Mouse (Mus musculus) left cerebral cortex, adult 18-20 months (tissue): ENCODE measurements at regions not wholly inside any gene's neighbourhood (a gene's known extent, or its start where the extent isn't known, plus 50 kb on each side); places are given as distances from the start of the nearest gene placed in this dataset.

Source experiments
- DNase-seq, 2 experiments: peaks; one replicate each; pipeline ENCODE4 v3.0.0; 2021 to 2022; ENCODE audit warnings: low spot score in 2 of 2, mixed read lengths in 1 of 2

DNA sequence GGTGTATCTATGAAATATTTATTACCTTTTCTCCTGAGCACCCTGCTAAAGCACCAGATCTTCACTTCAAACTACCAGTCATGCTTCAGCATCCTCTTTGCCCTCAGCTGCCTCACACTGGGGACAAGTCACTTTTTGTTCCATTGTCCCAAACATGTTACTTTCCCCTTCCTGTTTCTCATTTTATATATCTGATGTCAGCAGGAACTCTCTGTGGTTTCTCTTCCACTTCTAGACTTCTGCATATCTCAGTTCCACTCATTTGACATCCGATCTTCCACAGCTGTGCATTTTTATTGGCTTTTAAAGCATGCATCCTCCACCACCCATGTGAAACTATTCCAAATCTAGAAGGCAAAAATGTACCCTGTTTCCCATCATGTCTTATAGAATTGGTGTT lies 474.4 kb upstream of the Camk1g start:
- no peak for DNase-seq

DNA sequence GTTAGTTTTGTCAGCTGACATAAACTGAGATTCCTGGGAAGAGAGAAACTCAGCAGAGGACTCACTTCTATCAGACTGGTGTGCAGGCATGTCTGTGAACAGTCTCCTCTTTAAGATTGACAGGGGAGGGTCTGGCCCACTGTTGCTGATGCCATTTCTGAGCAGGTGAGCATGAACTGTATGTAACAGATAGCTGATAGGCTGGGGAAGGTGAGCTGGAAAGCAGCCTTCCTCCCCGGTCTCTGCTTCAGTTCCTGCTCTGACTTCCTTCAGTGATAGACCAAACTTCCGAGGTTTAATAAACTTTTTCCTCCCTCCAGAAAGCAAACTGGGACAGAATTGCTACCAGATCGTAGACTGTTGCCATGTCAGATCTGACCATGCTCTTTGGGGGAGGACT lies 430.9 kb upstream of the Camk1g start:
- DNase-seq: no peak

DNA sequence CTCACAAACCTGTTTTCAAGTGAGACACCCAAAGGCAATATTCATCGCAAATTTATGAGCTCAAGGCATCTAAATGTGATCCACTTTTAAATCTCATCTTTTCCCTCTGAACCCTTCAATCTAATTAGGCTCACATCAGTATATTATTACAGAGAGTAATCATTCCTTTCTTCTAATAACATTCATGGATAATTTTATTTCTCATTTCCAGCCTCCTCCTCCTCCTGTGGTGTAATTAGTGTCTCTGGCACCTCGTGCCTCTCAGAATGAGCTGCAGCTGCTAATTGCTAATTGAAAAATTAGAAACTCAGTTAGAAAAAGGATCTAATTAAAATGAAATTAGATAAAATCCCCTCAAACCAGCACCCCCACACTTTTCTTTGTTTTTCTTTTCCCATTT lies 420.5 kb upstream of the Camk1g start:
- no peak for DNase-seq

DNA sequence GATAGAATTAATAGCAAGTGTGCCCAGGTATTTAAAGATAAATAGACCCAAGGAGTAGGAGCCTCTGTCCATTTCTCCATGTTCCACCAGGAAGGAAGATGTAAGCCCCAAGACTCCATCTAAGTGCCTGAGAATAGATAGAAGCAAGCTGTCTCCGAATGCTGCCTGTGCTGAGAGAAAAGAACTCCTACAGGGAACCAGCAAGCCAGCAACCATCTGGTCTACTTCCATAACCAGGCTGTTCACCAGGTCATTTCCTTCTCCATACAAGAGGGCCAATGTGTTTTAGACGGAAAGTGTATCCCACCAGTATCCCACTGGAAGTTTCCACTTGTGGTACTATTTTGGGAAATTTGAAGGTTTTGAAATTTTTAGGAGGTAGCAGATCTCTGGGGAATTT lies 418.4 kb upstream of the Camk1g start:
- DNase-seq: no peak

DNA sequence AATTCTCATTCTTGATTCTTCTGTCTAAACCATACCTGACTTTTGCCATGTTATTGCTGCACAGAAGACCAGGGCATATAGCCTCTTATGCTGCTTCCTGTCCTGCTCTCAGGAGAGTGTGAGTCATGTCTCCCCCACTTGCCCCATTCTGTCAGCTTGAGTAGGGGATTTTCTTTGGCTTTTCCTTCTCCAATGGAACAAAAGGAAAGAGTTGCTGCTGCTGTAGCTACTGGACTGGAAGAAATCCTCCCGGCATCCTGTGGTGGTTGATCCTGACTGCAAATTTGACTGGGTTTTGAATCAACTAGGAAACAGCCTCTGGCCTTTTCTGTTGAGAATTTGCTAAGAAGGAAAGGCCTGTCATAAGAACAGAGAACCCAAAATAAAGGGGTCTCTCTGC lies 417.3 kb upstream of the Camk1g start:
- no peak for DNase-seq

DNA sequence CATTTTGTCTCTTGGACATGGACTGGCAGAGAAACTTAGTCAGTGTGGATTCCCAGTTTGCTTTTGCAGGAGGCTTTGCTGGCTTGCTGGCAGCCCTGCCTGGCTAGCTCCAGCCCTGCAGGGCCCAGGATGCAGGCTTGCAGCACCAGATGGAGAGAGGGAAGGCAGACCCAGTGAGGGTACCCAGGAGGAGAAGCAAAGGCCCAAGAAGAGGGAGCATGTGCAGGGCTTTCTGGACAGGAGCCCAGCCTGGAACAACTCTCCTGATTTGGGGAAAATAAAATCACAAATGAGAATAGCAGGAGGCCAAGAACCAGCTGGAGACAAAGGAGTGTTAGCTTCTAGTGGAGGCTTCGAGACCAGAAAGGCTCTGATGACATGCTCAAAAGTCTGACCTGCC lies 414.9 kb upstream of the Camk1g start:
- no peak for DNase-seq

DNA sequence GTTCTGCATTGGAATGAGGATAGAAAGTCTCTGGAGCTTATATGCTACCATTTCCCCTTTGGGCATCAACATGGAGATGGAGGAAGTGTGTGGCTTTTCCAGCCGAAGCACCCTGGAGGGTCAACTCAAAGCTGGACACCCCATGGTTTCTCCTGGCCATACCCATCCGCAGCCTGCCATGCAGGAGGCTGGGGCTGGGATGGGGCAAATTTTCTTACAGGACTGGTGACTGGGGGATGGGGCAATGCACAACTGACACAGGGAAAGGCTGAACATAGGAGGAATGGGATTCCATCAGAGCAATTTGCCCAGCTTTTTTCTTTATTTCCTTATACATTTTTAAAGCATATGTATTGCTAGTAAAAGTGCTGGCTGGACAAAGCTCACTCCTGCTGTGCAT lies 414.4 kb upstream of the Camk1g start:
- DNase-seq: no peak

DNA sequence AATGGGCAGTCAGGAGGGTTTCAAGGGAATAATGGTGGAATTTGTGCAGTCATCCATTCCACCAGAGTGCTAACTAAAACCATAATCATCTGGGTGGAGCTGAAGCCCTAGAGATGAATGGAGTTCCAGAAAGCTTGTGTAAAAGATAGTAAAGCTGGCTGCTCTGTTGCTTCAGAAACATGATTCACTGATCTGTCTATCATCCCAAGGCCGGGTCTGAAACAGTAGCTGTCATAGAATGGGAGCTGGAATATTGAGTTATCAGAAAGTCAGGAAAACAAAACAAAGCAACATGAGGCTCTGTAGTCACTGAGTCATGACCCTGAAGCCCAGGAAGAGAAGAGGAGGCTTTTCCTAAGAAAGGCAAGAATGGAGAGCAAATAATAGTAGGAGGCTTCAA lies 408.1 kb upstream of the Camk1g start:
- DNase-seq: no peak

DNA sequence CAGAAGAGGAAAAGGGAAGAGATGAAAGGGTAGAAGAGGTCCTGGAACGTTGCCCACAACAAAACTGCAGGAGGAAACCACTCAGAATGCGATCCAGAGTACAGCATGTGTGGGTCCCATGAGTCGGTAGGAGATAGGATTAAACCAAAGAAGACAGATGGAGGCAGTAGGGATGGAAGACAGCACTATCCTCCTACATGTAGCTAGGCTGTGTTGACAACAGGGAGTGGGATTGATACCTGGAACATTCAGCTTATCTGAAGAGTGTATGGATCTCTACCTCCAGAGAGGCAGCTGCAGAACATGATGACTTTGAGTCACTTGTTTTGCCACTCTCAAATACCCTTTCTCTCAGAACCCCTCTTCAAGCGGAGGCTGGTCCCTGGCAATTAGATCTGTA lies 399.4 kb upstream of the Camk1g start:
- peak in 1 of 2 experiments; percentile 8 for DNase-seq

DNA sequence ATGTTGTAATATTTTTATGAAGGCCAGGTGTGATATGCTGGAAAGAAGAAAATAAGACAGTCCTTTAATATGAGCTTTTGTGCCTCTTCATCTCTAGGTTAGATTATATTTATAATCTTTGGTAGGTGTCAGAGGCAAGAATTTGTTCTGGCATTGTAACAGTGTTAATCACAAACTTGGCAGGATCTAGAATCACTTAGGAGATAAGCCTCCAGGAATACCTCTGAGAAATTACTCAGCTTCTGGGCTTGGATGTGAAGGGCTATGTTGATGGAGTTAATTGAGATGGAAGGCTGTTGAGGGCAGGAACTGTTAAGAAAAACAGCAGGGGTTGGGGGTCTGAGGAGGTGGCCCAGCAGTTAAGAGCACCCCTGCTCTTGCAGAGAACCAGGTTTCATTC lies 394.0 kb upstream of the Camk1g start:
- no peak for DNase-seq

DNA sequence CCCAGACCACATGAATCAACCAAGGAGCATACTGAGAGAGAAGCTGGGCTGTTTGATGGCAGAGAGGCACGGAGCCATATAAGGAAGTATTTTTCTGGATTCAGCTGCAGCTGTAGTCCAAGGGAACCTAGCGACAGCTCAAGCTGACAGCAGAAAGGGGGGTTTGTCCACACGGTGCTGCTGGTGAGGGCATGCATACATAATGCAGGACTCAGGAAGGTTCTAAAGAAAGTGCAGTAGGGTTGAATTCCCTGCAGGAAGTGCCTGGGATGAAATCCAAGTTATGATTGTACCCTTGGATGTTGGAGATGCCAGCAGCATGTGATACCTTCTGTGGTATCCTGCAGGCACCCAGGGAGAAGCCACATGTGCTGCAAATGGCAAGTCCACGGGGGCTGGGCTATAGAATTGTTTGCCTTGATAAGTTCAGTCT lies 381.7 kb upstream of the Camk1g start:
- peak; percentile 13 to 39 for DNase-seq

DNA sequence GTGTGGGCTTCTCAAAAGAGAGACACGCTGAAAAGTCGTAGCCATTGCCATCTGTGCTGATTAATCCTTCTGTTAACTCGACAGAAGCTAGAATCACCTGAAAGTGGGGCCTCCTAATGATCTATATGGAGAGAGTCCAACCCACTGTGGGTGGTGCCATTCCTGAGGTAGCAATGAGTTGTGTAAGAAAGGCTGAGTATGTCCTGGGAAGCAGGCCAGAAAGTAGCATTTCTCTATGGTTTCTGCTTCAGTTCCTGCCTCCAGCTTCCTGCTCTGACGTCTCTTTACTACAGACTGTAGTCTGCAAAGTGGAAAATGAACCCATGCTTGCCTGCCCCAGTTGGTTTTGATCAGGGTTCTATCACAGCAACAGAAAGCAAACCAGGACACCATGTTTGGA lies 380.8 kb upstream of the Camk1g start:
- DNase-seq: peak; percentile 13 to 20

DNA sequence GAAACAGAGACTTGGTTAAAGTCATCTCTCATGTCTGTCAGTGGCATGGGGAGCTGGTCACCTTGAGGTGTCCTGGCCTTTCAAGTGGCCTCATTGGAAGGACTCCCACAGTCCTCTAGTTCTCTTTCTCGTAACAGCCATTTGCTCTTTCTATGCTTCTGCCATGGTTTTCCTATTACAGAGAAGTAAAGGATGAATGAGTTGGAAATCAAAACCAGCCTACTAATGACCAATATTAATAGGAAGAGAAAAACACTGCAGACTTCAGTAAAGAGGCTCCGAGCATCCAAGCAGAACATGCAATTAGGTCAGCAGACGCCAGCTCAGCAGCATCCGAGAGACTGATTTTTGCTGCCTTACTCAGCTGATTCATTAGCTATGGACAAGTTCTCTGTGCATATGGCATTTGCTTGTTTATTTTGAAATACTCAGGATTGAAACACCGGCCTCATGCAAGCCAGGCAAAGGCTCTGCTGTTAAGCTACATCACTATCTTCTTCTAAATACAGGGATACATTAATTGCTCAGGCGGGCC lies 377.4 kb upstream of the Camk1g start:
- no peak for DNase-seq

DNA sequence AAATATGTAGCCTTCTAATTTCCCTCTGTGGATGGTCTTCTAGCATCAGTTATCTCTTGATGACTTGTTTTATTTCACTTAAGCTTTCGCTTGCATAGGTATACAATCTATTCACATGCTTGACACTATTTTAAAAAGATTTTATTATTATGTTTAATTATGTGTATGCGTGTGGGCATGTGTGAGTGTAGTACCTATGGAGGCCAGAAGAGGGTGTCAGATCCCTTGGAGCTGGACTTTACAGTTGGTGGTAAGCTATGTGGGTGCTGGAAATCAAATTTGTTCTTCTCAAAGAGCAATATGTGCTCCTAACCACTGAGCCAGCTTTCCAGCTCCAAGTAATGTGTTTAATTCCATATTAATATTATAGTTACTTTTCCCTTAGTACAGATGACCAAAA lies 372.6 kb upstream of the Camk1g start:
- DNase-seq: no peak

DNA sequence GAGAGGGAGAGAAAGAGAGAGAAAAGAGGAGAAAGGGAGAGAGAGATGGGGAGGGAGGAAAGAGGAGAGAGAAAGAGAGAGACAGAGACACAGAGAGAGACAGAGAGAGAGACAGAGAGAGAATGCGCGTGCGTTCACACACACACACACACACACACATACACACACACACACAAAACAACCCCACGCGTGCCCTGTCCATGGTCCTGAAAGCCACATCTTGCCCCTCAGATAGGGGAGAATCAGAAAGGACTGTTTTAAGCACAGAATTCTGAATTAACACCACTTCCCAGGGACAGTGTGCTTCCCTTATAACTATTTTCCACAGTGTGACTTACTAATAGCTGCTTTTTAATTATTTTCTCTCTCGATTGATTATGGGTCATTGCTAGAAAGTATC lies 368.7 kb upstream of the Camk1g start:
- no peak for DNase-seq

DNA sequence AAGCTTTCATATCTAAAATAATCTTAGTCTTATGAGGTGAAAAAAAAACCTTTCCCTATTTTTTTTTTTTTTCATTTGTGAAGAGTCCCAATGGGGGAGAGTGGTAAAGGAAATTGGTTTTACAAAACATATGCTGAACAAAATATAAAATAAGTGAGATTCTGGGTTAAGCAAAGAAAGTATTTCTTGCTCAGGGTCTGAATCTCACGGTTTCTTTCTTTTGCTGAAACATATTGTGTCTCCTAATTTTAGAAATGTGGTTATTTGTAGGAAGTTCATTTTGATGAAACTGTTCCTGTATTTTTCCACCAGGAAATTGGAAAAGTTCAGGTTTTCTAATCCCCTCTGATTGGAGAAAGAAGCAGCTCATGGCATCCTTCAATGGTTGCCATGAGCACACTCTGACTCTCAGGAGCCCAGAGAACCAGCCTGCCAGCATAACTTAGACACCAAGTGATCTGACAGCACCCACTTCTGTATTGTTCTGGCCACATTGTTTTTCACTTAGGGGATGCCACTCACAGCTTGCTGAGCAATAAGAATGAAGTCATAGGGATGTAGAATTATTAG lies 365.9 kb upstream of the Camk1g start:
- no peak for DNase-seq

DNA sequence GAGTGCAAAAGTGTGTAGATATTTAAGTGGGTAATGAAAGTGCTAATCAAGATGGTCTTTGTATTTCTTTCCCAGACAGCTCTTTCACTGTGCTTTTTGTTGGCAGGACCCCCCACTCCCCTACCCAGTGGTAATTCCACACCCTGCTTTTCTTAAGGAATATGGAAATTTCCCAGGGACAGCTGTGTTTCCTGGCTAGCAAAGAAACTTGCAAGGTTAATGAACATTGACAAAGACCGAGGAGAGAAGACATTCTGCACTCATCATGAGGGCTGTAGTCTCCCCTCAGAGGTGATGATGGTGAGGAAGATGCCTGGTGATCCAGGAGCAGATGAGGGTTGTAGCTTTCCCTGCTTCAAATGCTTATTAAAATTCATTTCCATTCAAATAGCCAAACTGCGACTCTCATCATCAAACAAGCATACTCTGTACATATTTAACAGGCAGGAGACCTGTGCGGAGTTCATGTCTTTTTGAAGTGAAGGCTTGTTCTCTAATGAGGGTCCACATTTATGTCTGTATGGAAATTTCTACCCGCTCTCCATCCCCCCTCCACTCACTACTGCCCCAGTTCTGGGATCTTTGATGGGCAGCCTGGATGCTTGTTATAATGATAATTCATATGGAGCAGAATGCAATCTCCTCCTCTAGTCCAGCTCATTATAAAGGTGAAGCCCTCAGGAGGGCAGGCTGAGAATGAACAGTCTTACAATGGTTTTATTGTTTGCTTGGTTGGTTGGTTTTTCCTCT lies 364.1 kb upstream of the Camk1g start:
- no peak for DNase-seq

DNA sequence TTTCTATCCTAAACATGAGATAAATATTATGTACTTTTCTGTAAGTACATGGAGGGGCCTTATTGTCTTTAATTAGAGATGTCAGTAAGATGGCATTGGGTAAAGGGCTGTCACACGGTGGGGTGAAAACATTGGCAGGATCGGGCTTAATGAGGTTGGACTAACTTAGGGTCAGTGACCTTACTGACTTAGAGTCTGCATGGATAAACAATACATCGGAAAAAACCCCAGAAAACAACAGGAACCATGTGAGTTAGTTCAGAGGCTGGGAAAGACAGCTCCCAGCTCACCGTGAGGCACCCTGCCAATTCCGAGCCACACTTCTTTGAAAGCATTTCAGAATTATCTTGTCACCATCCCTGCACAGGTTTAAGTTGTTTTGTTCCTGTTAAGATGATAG lies 363.3 kb upstream of the Camk1g start:
- DNase-seq: no peak

DNA sequence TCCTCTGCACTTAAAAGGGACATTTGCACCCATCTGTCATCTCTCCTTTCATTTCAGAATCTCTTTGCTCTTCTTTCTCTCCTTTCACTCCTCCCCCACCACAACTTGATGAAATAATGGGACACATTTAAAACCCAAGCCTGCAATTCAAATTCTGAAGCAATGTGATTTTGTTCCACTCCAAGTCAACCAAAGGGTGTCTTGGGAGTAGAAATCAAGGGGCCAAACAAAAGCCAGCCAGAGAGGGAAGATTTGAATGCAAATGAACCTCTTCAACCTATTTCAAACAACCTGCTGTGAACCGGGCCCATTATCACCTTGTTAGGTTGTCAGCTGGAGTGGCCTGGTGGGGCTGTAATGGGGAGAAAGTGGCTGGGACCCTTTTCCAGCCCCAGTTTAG lies 362.0 kb upstream of the Camk1g start:
- DNase-seq: no peak

DNA sequence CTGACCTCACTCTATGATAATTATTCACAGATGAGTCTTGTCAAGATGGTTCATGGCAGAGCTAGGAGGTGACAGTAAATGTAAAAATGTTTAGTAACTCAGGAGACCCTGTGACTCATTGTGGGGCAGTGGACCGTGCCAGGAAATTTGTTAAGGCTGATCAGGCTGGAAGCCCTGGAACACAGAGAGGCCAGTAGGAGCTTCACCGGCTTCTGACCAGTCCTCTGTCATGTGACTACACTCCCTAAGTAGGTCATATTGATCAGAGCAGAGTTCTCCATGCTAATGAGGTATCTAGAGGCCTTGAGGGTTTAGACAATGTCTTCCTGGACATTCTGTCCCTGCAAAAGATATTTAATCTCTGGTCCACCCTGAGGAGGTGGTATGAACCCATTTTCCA lies 351.8 kb upstream of the Camk1g start:
- no peak for DNase-seq

DNA sequence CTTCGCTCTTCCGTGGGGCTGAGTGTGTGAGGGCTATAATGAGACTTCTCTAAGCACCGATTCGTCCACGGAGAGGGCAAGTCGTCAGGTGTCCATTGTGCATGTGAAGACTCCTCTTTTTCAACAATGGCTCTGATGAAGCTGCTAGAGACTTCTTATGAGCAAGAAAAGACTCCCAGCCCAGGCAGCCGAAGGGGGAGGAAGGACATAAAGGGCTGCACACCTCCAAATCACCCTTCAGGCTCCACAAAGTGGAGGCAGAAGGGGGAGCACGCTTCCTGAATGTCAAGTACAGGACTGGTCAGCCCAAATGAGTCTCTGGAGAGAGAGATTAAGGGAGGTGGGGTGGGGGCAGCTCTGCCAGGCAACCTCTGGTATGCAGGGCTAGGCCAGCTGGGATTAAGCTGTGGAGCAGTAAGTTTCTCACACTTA lies 350.3 kb upstream of the Camk1g start:
- no peak for DNase-seq

DNA sequence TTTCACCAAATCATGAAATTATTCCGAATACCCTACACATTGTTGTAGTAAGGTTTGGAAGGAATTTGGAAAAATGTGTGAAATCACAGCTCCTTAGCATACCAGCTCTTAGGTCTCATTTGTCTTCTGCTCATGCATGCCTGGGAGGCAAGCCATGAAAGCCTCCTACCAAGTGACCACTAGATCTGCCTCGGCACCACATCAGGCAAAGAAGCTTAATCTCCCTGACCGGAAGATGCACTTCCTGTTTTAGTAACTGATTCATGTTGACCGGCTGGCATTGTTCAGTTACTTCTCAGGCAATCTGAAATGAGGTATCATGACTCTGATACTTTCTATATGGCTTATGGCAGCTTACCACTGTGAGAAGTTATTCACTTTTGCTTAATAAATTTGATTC lies 345.2 kb upstream of the Camk1g start:
- DNase-seq: no peak

DNA sequence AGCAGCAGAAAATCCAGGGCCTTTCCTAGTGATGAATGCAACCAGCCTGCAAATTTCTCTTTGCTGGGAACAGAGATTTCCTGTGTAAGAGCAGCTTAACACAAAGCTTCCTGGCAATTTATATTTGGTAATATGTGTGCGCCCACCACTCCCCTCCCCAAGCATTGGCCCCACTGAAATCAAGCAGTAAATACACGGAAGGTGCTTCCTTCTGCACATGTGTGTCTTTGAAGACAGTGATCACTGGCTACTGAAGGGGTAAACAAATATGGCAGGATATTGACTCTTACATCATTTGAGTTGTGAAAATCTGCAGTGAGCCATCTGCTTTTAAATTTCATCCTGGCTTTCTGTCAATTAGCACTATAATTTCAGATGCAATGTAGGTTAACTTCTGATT lies 344.5 kb upstream of the Camk1g start:
- DNase-seq: no peak
